ENCODE assay signal across 14 mouse cellular contexts in genomic region chr13:25002965-25003364, GRCm38 (mm10). TPM values are rescaled to one million over a fixed set of nuclear protein-coding genes. Genes with fewer than 3 reads are reported as not detected.
DNase-seq lines count a peak whose midpoint lies in the region; ATAC-seq and TF ChIP-seq lines count a peak whose summit lies in the region.
"Had no signal": no experiment of that assay in that cellular context is flagged by ENCODE, and none has a peak within 500 bp of the region (broad histone marks: within the 10 kb centered on the region; RNA-seq: fewer than 3 reads in every experiment).

No protein-coding gene starts in this region.

- no peaks in the 10 kb centered on the region for H3K9me3 ChIP-seq in midbrain, embryonic 11.5 days (ENCODE audit: control insufficient read depth, low read length)
- peaks cover 6% of the 10 kb centered on the region; the same call in 1 of the 2 replicates for H3K9me3 ChIP-seq in midbrain, embryonic 13.5 days
- H3K9me3 ChIP-seq: forebrain, embryonic 13.5 days; lung, embryonic 15.5 days had no signal

- H3K4me2 ChIP-seq in midbrain, embryonic 11.5 days = no peak overlapping the region
- H3K4me2 ChIP-seq in midbrain, embryonic 13.5 days (replicated peaks) = no peak overlapping the region
- H3K4me2 ChIP-seq: forebrain, embryonic 13.5 days; lung, embryonic 15.5 days had no signal

- H3K9ac ChIP-seq in heart, adult 2 months (ENCODE audit: low read depth, low read length) = no peak overlapping the region
- no peak overlapping the region for H3K9ac ChIP-seq in midbrain, embryonic 11.5 days (ENCODE audit: low read length)
- no peak overlapping the region for H3K9ac ChIP-seq in midbrain, embryonic 13.5 days (replicated peaks)
- H3K9ac ChIP-seq: forebrain, embryonic 13.5 days; lung, embryonic 15.5 days had no signal

- DNase-seq in heart, adult 2 months = no peak
- DNase-seq in heart, postnatal 4 days = no peak
- peak; percentile 75 for DNase-seq in midbrain, embryonic 11.5 days (ENCODE audit: low spot score, missing footprints)
- peak; percentile 17 for DNase-seq in MEL-GATA-1-ER (ENCODE audit: extremely low read depth, low read depth)
- DNase-seq in naive thymus-derived CD4-positive, alpha-beta T cell, adult 2 months (ENCODE audit: low read depth) = peak; percentile 16
- no peak for DNase-seq in left cerebral cortex, postnatal 25 days (ENCODE audit: low spot score in 2 of 2)
- DNase-seq: adrenal gland, adult 2 months; kidney, postnatal 10 days had no signal

- H3K4me1 ChIP-seq in heart, adult 2 months (ENCODE audit: control insufficient read depth, insufficient read depth, low read length) = no peaks in the 10 kb centered on the region
- no peaks in the 10 kb centered on the region for H3K4me1 ChIP-seq in midbrain, embryonic 11.5 days (ENCODE audit: control insufficient read depth, insufficient read depth, low read length)
- no peaks in the 10 kb centered on the region for H3K4me1 ChIP-seq in midbrain, embryonic 13.5 days (replicated peaks)
- H3K4me1 ChIP-seq: forebrain, embryonic 13.5 days; lung, embryonic 15.5 days had no signal

- no peak for ATAC-seq in midbrain, embryonic 11.5 days (ENCODE audit: low FRiP score)
- ATAC-seq in midbrain, embryonic 13.5 days = no peak
- ATAC-seq: forebrain, embryonic 13.5 days had no signal

- TF ChIP-seq POLR2A in heart, adult 2 months (IDR thresholded peaks at IDR 0.05; ENCODE audit: insufficient read depth, low read depth, low read length) = no peak

- intact Hi-C loops in heart, adult 2 months (cut with DNase I) = no loop called here
- intact Hi-C loops in left cerebral cortex, postnatal 25 days (cut with DNase I) = no loop called here

- TF ChIP-seq EP300 in heart, adult 2 months (IDR thresholded peaks at IDR 0.05; ENCODE audit: insufficient read depth, low read depth, low read length) = no peak

- no peak overlapping the region for H3K27ac ChIP-seq in heart, adult 2 months
- H3K27ac ChIP-seq in midbrain, embryonic 11.5 days (ENCODE audit: low read depth, low read length) = no peak overlapping the region
- H3K27ac ChIP-seq in midbrain, embryonic 13.5 days = no peak overlapping the region
- H3K27ac ChIP-seq: forebrain, embryonic 13.5 days; lung, embryonic 15.5 days had no signal

- H3K79me2 ChIP-seq in heart, adult 2 months (replicated peaks; ENCODE audit: control insufficient read depth, insufficient read depth, low read length) = no peaks in the 10 kb centered on the region

- no peak overlapping the region for H3K4me3 ChIP-seq in heart, adult 2 months
- no peak overlapping the region for H3K4me3 ChIP-seq in midbrain, embryonic 11.5 days (ENCODE audit: low read depth, low read length)
- no peak overlapping the region for H3K4me3 ChIP-seq in midbrain, embryonic 13.5 days (replicated peaks)
- H3K4me3 ChIP-seq: forebrain, embryonic 13.5 days; lung, embryonic 15.5 days had no signal

- TF ChIP-seq CTCF in heart, adult 2 months (IDR thresholded peaks at IDR 0.05) = peak; percentile 41

- H3K36me3 ChIP-seq in heart, adult 2 months (ENCODE audit: control insufficient read depth, insufficient read depth, low read length) = peaks cover 1% of the 10 kb centered on the region; the same call in 1 of the 2 replicates
- peaks cover 8% of the 10 kb centered on the region for H3K36me3 ChIP-seq in midbrain, embryonic 11.5 days (ENCODE audit: control insufficient read depth, insufficient read depth, low read length)
- peaks cover 71% of the 10 kb centered on the region for H3K36me3 ChIP-seq in midbrain, embryonic 13.5 days

- no peaks in the 10 kb centered on the region for H3K27me3 ChIP-seq in heart, adult 2 months (ENCODE audit: control insufficient read depth, insufficient read depth, low read length)
- no peaks in the 10 kb centered on the region for H3K27me3 ChIP-seq in midbrain, embryonic 11.5 days (ENCODE audit: control insufficient read depth, insufficient read depth, low read length)
- no peaks in the 10 kb centered on the region for H3K27me3 ChIP-seq in midbrain, embryonic 13.5 days
- H3K27me3 ChIP-seq: forebrain, embryonic 13.5 days; lung, embryonic 15.5 days had no signal

RNA-seq across cellular contexts. Expression of gene Mrs2, which starts 17.2 kb away (rescaled TPM):
- total RNA-seq in heart, adult 2 months (2021) = 10 to 100 TPM; 46.8 to 49.3 TPM
- 24.1 and 57.1 TPM in 2 replicates for polyA plus RNA-seq in heart, adult 2 months (2012; rRNA removed)
- 10 to 100 TPM; 56.0 to 58.4 TPM for total RNA-seq in heart, postnatal 4 days (2021)
- 24.3 and 31.9 TPM in 2 replicates for polyA plus RNA-seq in midbrain, embryonic 11.5 days (2014; fragmentation: Nextera tagmentation; extraction: Ambion mirVana)
- polyA plus RNA-seq in midbrain, embryonic 13.5 days (2015; fragmentation: Nextera tagmentation; extraction: Ambion mirVana) = 18.6 and 19.3 TPM in 2 replicates
- total RNA-seq in left cerebral cortex, postnatal 25 days (2021) = 10 to 100 TPM; 54.3 to 55.2 TPM

RNA-seq across cellular contexts. Expression of gene Dcdc2a, which starts 52.8 kb away (rescaled TPM):
- not detected for total RNA-seq in heart, adult 2 months (2021)
- 0.12 TPM in 1 of 2 replicates, not detected in the other for polyA plus RNA-seq in heart, adult 2 months (2012; rRNA removed)
- under 1 TPM; 0.05 to 0.11 TPM for total RNA-seq in heart, postnatal 4 days (2021)
- 1.8 and 2.1 TPM in 2 replicates for polyA plus RNA-seq in midbrain, embryonic 11.5 days (2014; fragmentation: Nextera tagmentation; extraction: Ambion mirVana)
- polyA plus RNA-seq in midbrain, embryonic 13.5 days (2015; fragmentation: Nextera tagmentation; extraction: Ambion mirVana) = 2.8 and 3.0 TPM in 2 replicates
- total RNA-seq in left cerebral cortex, postnatal 25 days (2021) = 1 to 10 TPM; 4.0 to 6.5 TPM
- total RNA-seq: hematopoietic stem cell, adult 5-6 weeks; monocyte, adult 5-6 weeks had no signal
- polyA plus RNA-seq: adrenal gland, adult 2 months; small intestine, adult 2 months had no signal

Comparison
In these comparisons a context has a peak if more than half of its experiments do, and no peak if none do; other contexts are left out.
1. DNase-seq: peak in midbrain, embryonic 11.5 days (single experiment), MEL-GATA-1-ER (single experiment) and naive thymus-derived CD4-positive, alpha-beta T cell, adult 2 months (single experiment); none in heart, adult 2 months (0 of 2), heart, postnatal 4 days (single experiment) and left cerebral cortex, postnatal 25 days (0 of 2).
2. RNA of gene Dcdc2a, which starts 52.8 kb away (total RNA-seq): 4.0 to 6.5 TPM in left cerebral cortex, postnatal 25 days; 0.05 to 0.11 TPM in heart, postnatal 4 days and not detected in heart, adult 2 months; every median in the first group is over 4 times any median in the second.